Mouse (Mus musculus): Measurements from ENCODE around the gene Tctex1d1. TPM values are rescaled to one million over a fixed set of nuclear protein-coding genes. Genes with fewer than 3 reads are reported as not detected.

The Tctex1d1 gene
- polyA plus RNA-seq, 1 experiment from 2014 or later = 1.0 TPM

- ATAC-seq = no peak
- H3K4me1 ChIP-seq (ENCODE audit: control insufficient read depth, insufficient read depth, low read length) = no peaks in the 10 kb centered on the region
- H3K9ac ChIP-seq (ENCODE audit: low read depth, low read length) = no peak overlapping the region
- H3K36me3 ChIP-seq (ENCODE audit: control insufficient read depth, insufficient read depth, low read length) = no peaks in the 10 kb centered on the region
- H3K4me3 ChIP-seq (ENCODE audit: low read length) = no peak overlapping the region
- H3K27ac ChIP-seq (ENCODE audit: low read length) = no peak overlapping the region
- H3K9me3 ChIP-seq (ENCODE audit: control insufficient read depth, low read length) = no peaks in the 10 kb centered on the region
- H3K27me3 ChIP-seq (replicated peaks; ENCODE audit: control insufficient read depth, insufficient read depth, low read length) = no peaks in the 10 kb centered on the region
- 73% methylated on average over 14 of the region's 14 CpGs for WGBS
- no peak overlapping the region for H3K4me2 ChIP-seq (ENCODE audit: low read depth, low read length)
Measured at GRCm38 (mm10) chr4:103039103-103039837, 60.9 kb downstream of the Tctex1d1 start.

- no peaks in the 10 kb centered on the region for H3K4me1 ChIP-seq (ENCODE audit: control insufficient read depth, insufficient read depth, low read length)
- no peak overlapping the region for H3K9ac ChIP-seq (ENCODE audit: low read depth, low read length)
- no peaks in the 10 kb centered on the region for H3K27me3 ChIP-seq (replicated peaks; ENCODE audit: control insufficient read depth, insufficient read depth, low read length)
- H3K9me3 ChIP-seq (ENCODE audit: control insufficient read depth, low read length) = no peaks in the 10 kb centered on the region
- ATAC-seq = no peak
- H3K4me3 ChIP-seq (ENCODE audit: low read length) = no peak overlapping the region
- H3K36me3 ChIP-seq (ENCODE audit: control insufficient read depth, insufficient read depth, low read length) = no peaks in the 10 kb centered on the region
- H3K4me2 ChIP-seq (ENCODE audit: low read depth, low read length) = no peak overlapping the region
- WGBS = 59% methylated on average over 5 of the region's 5 CpGs
- H3K27ac ChIP-seq (ENCODE audit: low read length) = no peak overlapping the region
Measured at GRCm38 (mm10) chr4:103039838-103040191, 61.4 kb downstream of the Tctex1d1 start.

GRCm38 (mm10) chr4:103042997-103043396, 64.6 kb downstream of the Tctex1d1 start:
- Histone ChIP-seq H3K4me1 (ENCODE audit: control insufficient read depth, insufficient read depth, low read length) (no peaks in the 10 kb centered on the region), H3K9me3 (ENCODE audit: control insufficient read depth, low read length) (no peaks in the 10 kb centered on the region), H3K4me2 (ENCODE audit: low read depth, low read length) (no peak overlapping the region), H3K27ac (ENCODE audit: low read length) (no peak overlapping the region), H3K36me3 (ENCODE audit: control insufficient read depth, insufficient read depth, low read length) (no peaks in the 10 kb centered on the region), H3K4me3 (ENCODE audit: low read length) (no peak overlapping the region), H3K27me3 (replicated peaks; ENCODE audit: control insufficient read depth, insufficient read depth, low read length) (no peaks in the 10 kb centered on the region), H3K9ac (ENCODE audit: low read depth, low read length) (no peak overlapping the region)
- 93% methylated on average over 11 of the region's 11 CpGs for WGBS
- no peak for ATAC-seq

- Histone ChIP-seq H3K36me3 (ENCODE audit: control insufficient read depth, insufficient read depth, low read length) (no peaks in the 10 kb centered on the region), H3K9me3 (ENCODE audit: control insufficient read depth, low read length) (no peaks in the 10 kb centered on the region), H3K4me3 (ENCODE audit: low read length) (no peak overlapping the region), H3K4me1 (ENCODE audit: control insufficient read depth, insufficient read depth, low read length) (no peaks in the 10 kb centered on the region), H3K27me3 (replicated peaks; ENCODE audit: control insufficient read depth, insufficient read depth, low read length) (no peaks in the 10 kb centered on the region), H3K9ac (ENCODE audit: low read depth, low read length) (no peak overlapping the region), H3K27ac (ENCODE audit: low read length) (no peak overlapping the region), H3K4me2 (ENCODE audit: low read depth, low read length) (no peak overlapping the region)
- WGBS = 71% methylated on average over 11 of the region's 11 CpGs
- ATAC-seq = no peak
Measured at GRCm38 (mm10) chr4:103048046-103048445, 69.6 kb downstream of the Tctex1d1 start.

Other genes with a start within 250 kb of the Tctex1d1 start
- 8.3 and 8.8 TPM in 2 replicates for gene Sgip1, start 237.3 kb upstream of the Tctex1d1 start, polyA plus RNA-seq (2015; fragmentation: Nextera tagmentation; extraction: Ambion mirVana)
- 1.3 and 2.7 TPM in 2 replicates for gene Insl5, start 48.2 kb downstream of the Tctex1d1 start, polyA plus RNA-seq (2015; fragmentation: Nextera tagmentation; extraction: Ambion mirVana)
- gene Mier1, start 135.8 kb downstream of the Tctex1d1 start, polyA plus RNA-seq (2015; fragmentation: Nextera tagmentation; extraction: Ambion mirVana) = 22.9 and 29.8 TPM in 2 replicates
- gene Wdr78, start 135.9 kb downstream of the Tctex1d1 start, polyA plus RNA-seq (2015; fragmentation: Nextera tagmentation; extraction: Ambion mirVana) = 1.2 and 1.7 TPM in 2 replicates
- 5.4 and 5.6 TPM in 2 replicates for gene Slc35d1, start 236.6 kb downstream of the Tctex1d1 start, polyA plus RNA-seq (2015; fragmentation: Nextera tagmentation; extraction: Ambion mirVana)